Mouse (Mus musculus) liver, embryonic 16.5 days (tissue): Measurements from ENCODE around the gene B3gnt3. TPM values are rescaled to one million over a fixed set of nuclear protein-coding genes. Genes with fewer than 3 reads are reported as not detected.
"Not testable (repeated sequence)": the region's sequence is repeated elsewhere in the genome, so short reads cannot be mapped to it uniquely, and the experiment has no call there.

Experiments used
- ATAC-seq: fragments of 200-750 bp; cut with Nextera tagmentation; 2 replicates; pipeline ENCODE4 v1.8.0; 2017; ENCODE audit warnings: low read depth, mild to moderate bottlenecking, moderate number of reproducible peaks, moderate library complexity
- H3K27ac ChIP-seq: fragments of 300-500 bp; sonication (generic); 2 replicates; pipeline ENCODE4 v1.5.1; 2014; ENCODE audit warnings: mild to moderate bottlenecking, low read length
- H3K27me3 ChIP-seq: fragments of 300-500 bp; sonication (generic); 2 replicates; pipeline ENCODE4 v1.6.1; 2014; ENCODE audit warnings: low read depth, low read length, mixed read lengths; ENCODE audit not compliant: control insufficient read depth, insufficient read depth
- H3K36me3 ChIP-seq: fragments of 300-500 bp; sonication (generic); 2 replicates; pipeline ENCODE4 v1.6.1; 2014; ENCODE audit warnings: mild to moderate bottlenecking; ENCODE audit not compliant: control insufficient read depth, insufficient read depth
- H3K4me1 ChIP-seq: fragments of 300-500 bp; sonication (generic); 2 replicates; pipeline ENCODE4 v1.6.1; 2014; ENCODE audit warnings: low read depth, low read length, mixed read lengths; ENCODE audit not compliant: control insufficient read depth
- H3K4me2 ChIP-seq: fragments of 300-500 bp; sonication (generic); 2 replicates; pipeline ENCODE4 v1.6.1; 2014; ENCODE audit warnings: low read depth, low read length, mixed read lengths
- H3K4me3 ChIP-seq: fragments of 300-500 bp; sonication (generic); 2 replicates; pipeline ENCODE4 v1.5.1; 2014; ENCODE audit warnings: low read depth, mild to moderate bottlenecking, low read length
- H3K9ac ChIP-seq: fragments of 300-500 bp; sonication (generic); 2 replicates; pipeline ENCODE4 v1.6.1; 2014; ENCODE audit warnings: low read depth, low read length
- H3K9me3 ChIP-seq: fragments of 300-500 bp; sonication (generic); replicated peaks from 2 replicates; pipeline ENCODE4 v1.6.1; 2016; ENCODE audit warnings: low read length; ENCODE audit not compliant: control insufficient read depth
- WGBS: fragments of 180-500 bp; shearing (Covaris S2); extraction: QIAGEN DNeasy Blood & Tissue Kit; methylation state at CpG from one replicate; pipeline ENCODE4 v1.1.7; 2014; ENCODE audit not compliant: insufficient replicate concordance; 5-methylcytosine and 5-hydroxymethylcytosine counted together
- polyA plus RNA-seq: library from polyadenylated mRNA; unstranded; fragments of >200 nt; fragmentation: Nextera tagmentation; extraction: Ambion mirVana; gene quantifications from 2 replicates; pipeline ENCODE4 v1.2.1, GENCODE M21; 2015

The B3gnt3 gene
- polyA plus RNA-seq, result 4.9 and 5.5 TPM in 2 replicates

DNA sequence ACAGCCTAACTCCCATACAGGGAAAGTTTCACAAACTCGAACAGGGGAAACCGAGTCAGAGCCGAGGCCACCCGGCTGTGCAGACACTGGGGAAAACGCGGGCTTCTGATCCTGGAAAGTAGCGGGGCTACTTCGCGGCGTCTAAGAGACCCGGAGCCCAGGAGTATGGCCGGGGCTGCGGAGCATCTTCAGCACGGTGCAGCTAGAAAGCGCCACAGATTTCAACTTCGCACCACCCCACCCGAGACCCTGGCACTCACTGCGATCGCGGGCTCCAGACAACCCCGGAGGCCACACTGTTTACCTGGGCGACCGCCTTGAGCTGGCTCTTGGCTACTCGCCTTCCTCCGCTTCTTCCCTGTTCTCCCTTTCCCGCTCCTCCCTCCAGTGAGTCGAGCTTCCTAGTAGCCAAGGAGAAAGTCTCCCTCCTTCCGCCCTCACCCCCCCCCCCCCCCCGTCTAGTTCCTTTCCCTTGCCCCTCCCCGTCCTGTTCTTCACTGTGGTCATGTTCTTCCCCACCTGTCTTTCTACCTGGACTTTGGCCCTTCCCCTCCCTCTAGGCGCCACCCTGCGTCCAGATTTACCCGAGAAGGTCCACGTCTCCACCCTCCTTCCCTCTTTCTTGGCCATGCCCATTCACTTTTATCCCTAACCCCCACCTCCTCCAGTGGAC lies at the start of gene B3gnt3:
Gene B3gnt3 (minus strand): TSS at position 376 of the 673 bp plus-strand sequence.
- no peak for ATAC-seq
- H3K4me3 ChIP-seq, result peak within 1 kb of the TSS; percentile 59
- H3K27me3 ChIP-seq, result peaks cover 29% of the 10 kb centered on the region
- H3K9me3 ChIP-seq, result no peaks in the 10 kb centered on the region
- H3K4me1 ChIP-seq, result peaks cover 29% of the 10 kb centered on the region
- H3K27ac ChIP-seq, result peak within 1 kb of the TSS; percentile 86
- peak within 1 kb of the TSS; percentile 68 for H3K9ac ChIP-seq
- peak within 1 kb of the TSS; percentile 74 for H3K4me2 ChIP-seq
- 11% methylated on average over 32 of the region's 34 CpGs for WGBS
- H3K36me3 ChIP-seq, result no peaks in the 10 kb centered on the region

DNA sequence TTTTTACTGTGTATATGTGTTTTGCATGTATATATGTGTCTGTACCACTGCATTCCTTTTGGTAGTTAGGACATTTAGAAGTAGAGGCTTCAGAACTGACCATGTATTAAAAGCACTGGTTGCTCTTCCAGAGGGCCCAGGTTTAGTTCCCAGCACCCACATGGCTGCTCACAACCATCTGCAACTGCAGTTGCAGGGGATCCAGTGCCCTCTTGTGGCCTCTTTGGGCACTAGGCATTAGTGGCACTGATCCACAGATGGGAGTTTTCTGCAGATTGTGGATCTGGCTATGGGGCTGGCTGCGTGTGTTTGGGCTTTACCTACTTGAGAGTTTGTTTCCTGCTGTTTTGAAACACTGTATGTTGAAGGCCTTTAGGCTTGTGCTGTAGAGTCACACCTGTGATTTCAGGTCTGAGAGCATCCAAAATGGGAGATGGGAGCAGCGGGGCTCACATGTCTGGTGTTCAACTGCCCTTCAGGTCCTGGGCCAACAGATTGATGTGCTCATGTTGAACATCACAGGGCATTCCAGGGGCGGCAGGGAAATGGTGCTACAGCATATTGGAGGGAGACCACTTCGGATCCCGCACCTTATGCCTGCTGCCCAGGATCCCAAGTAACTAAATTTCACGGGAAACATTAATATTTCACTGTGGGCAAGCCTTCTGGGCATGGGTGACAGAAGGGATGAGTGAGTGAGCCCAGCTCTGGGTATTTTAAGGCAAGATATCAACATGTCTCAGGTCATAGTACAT lies 47.9 kb upstream of the B3gnt3 start:
- 72% methylated on average over 6 of the region's 6 CpGs for WGBS
- H3K27ac ChIP-seq, H3K9ac ChIP-seq, ATAC-seq, H3K4me1 ChIP-seq, H3K9me3 ChIP-seq, H3K4me3 ChIP-seq, H3K27me3 ChIP-seq, H3K4me2 ChIP-seq, H3K36me3 ChIP-seq: not testable (repeated sequence)

DNA sequence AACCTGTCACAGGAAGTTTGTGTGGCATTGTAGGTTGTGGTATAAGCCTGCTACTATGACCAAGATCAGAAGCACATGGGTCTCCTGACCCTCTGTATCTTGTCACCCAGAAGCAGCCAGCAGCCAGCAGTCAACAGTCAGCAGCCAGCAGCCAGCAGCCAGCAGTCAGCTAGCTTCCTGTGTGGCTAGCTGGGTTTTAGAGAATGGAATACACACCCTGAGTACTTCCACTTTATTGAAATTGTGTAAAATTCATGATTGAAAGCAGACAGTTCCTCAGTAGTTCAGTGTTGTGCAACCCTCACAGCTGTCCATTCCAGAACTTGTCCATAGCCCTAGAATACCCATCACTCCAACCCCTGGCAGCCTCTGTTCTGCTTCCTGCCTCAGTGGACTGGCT lies 45.5 kb upstream of the B3gnt3 start:
- H3K9me3 ChIP-seq, H3K4me3 ChIP-seq, H3K27ac ChIP-seq, ATAC-seq, H3K9ac ChIP-seq, H3K4me2 ChIP-seq, H3K27me3 ChIP-seq, H3K4me1 ChIP-seq, H3K36me3 ChIP-seq: not testable (repeated sequence)

DNA sequence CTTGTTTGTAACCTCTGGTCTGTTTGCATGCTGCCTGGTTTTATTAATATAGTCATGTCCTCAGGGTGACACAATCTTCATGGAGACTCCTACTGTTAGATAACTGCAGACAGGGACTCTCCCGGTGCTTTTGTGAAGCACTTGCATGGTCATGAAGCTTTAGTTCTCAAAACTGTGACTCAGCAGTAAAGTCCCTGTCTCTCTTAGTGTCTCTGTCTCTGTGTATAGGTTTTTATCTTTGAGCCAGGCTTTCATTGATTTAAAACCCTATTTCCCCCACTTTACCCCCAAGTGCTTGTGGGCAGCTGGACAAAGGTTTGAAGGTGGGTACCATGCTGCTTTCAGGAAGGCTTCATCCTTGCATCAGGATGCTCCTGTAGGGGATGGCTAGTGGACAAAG lies 43.7 kb upstream of the B3gnt3 start:
- Histone ChIP-seq H3K36me3 (no peaks in the 10 kb centered on the region), H3K27me3 (no peaks in the 10 kb centered on the region), H3K4me1 (no peaks in the 10 kb centered on the region; the same call in 1 of the 2 replicates), H3K27ac (no peak overlapping the region), H3K9ac (no peak overlapping the region), H3K4me2 (no peak overlapping the region), H3K9me3 (no peaks in the 10 kb centered on the region; the same call in 1 of the 2 replicates), H3K4me3 (no peak overlapping the region)
- ATAC-seq, result no peak
- WGBS, result 25% methylated on average over 1 of the region's 1 CpGs

DNA sequence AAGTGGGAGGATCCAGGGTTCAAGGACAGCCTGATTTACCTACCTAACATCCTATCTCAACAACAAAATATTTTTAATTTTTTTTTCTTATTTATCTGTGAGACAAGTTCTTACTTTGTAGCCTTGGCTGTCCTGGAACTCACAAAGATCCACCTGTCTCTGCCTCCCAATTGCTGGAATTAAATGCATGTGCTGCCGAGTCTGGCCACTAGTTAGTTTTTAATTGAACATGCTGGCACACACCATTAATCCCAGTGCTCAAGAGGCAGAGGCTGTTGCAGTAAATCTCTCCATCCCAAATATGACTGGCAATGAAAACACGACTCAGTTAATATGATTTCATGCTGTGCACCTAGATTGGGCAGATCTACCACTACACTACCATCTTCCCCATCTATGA lies 41.2 kb upstream of the B3gnt3 start:
- no peak for ATAC-seq
- Histone ChIP-seq H3K36me3 (no peaks in the 10 kb centered on the region), H3K4me3 (no peak overlapping the region), H3K9me3 (no peaks in the 10 kb centered on the region), H3K27me3 (no peaks in the 10 kb centered on the region), H3K4me2 (no peak overlapping the region), H3K9ac (no peak overlapping the region), H3K27ac (no peak overlapping the region), H3K4me1 (no peaks in the 10 kb centered on the region; the same call in 1 of the 2 replicates)
- WGBS, result 51% methylated on average over 2 of the region's 2 CpGs

DNA sequence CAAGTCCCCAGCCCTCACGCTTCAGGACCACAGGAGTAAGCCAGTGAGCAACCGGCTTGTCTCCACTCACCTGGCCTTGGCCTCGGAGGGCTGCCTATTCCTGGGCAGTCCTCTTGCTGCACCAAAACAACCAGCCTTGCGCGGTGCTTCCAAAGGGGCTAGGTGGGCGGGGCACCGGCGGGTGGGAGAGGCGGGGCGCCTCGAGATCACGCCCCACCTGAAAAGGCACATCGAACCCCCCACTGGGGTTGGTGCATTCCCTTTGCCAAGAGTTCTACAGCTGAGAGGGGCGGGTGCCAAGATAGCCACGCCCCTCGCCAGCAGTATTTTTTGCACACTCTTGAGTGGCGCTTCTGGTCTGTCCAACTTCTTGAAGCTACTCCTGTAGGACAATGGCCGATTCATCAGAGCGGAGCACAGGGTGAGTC lies 40.1 kb upstream of the B3gnt3 start:
- no peak overlapping the region for H3K27ac ChIP-seq
- H3K36me3 ChIP-seq, result no peaks in the 10 kb centered on the region
- H3K4me1 ChIP-seq, result no peaks in the 10 kb centered on the region; the same call in 1 of the 2 replicates
- H3K4me2 ChIP-seq, result 0 out of 2 replicates have a peak overlapping the region, but pooled peaks have one; percentile 11
- no peaks in the 10 kb centered on the region for H3K9me3 ChIP-seq
- WGBS, result 10% methylated on average over 19 of the region's 19 CpGs
- no peaks in the 10 kb centered on the region for H3K27me3 ChIP-seq
- no peak overlapping the region for H3K9ac ChIP-seq
- no peak for ATAC-seq
- H3K4me3 ChIP-seq, result no peak overlapping the region

DNA sequence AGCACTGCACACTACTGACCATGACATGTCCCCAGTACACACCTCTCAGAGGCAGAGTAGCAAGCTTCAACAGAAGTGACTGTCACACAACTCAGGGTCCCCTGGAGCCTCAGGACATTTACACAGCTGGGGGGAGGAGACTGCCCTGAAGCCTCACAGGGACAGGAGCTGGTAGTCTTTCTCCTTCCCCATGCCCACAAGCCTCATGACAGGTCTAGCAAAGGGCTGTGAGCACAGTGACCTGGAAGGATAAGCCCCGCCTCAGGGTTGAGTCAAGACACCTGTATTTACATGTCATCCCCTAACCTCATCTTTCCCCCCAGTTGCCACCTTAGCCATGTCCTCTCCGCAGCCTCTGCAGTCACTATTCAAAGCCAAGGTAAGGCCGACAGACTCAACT lies 39.6 kb upstream of the B3gnt3 start:
- 46% methylated on average over 3 of the region's 3 CpGs for WGBS
- no peak for ATAC-seq
- no peak overlapping the region for H3K4me3 ChIP-seq

DNA sequence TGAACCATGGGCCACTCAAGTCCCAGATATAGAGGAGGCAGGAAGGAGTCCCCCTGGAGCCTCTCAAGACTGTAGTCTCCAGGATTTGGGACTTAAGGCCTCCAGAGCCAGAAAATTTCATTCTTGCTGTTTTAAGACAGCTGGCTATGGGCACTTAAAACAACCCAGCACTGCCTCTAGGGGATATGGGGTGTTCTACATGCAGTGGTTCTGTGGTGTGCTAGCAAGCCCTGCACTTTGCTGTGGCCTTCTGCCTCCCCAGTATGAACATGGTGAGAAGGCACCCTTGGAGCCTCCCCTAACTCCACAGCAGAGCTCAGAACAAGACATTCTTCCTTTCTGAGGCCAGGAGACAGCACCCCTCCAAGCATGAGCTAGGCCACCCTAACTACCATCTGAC lies 36.7 kb upstream of the B3gnt3 start:
- not testable (repeated sequence) for H3K9ac ChIP-seq, H3K9me3 ChIP-seq, H3K27me3 ChIP-seq, H3K36me3 ChIP-seq, H3K4me1 ChIP-seq, H3K4me2 ChIP-seq, ATAC-seq, H3K27ac ChIP-seq, H3K4me3 ChIP-seq

More for the DNA sequence above, 39.6 kb upstream of the B3gnt3 start:
- Histone ChIP-seq H3K27me3 (no peaks in the 10 kb centered on the region), H3K4me2 (no peak overlapping the region), H3K27ac (no peak overlapping the region), H3K9ac (no peak overlapping the region), H3K4me1 (no peaks in the 10 kb centered on the region; the same call in 1 of the 2 replicates), H3K9me3 (no peaks in the 10 kb centered on the region), H3K36me3 (no peaks in the 10 kb centered on the region)

DNA sequence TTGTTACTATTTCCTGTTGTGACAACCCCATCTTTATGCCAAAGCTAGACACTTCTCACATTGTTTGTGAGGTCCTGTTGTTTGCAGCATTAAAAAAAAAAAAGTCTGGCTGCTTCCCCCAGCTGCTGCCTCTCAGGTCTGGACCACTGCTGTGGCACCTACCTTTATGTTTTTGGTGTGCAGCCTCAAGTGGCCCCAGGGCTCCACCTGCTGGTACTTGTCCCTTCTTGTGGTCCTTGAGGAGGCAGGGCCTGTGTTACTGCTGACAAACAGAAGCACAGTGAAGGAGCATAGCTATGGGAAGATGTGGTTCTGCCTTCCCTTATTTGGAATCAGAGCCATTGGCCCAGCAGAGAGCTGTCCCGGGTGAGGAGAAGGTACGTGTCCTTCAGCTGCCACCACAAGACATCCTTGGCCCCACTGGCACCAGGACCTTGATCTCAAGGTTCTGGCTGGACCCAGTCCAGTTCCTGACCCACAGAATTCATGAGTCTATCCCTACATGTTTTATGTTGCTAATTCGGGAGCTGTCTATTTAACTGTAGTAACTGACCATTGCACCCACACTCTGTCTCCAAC lies 30.2 kb upstream of the B3gnt3 start:
- peaks cover 3% of the 10 kb centered on the region for H3K27me3 ChIP-seq
- ATAC-seq, result no peak
- H3K9me3 ChIP-seq, result no peaks in the 10 kb centered on the region
- no peak overlapping the region for H3K4me2 ChIP-seq
- H3K4me3 ChIP-seq, result no peak overlapping the region
- 34% methylated on average over 3 of the region's 3 CpGs for WGBS
- no peaks in the 10 kb centered on the region for H3K36me3 ChIP-seq
- H3K9ac ChIP-seq, result no peak overlapping the region
- H3K27ac ChIP-seq, result no peak overlapping the region
- peaks cover 13% of the 10 kb centered on the region for H3K4me1 ChIP-seq
